Mouse (Mus musculus): ENCODE data around the gene Fxr1. TPM values are rescaled to one million over a fixed set of nuclear protein-coding genes. Genes with fewer than 3 reads are reported as not detected.
"Not testable (repeated sequence)": the region's sequence is repeated elsewhere in the genome, so short reads cannot be mapped to it uniquely, and the experiment has no call there.

The Fxr1 gene
- polyA plus RNA-seq, 1 experiment = 211 TPM

- Histone ChIP-seq H3K4me3 (ENCODE audit: control insufficient read depth, low read depth, low read length) (no peak overlapping the region), H3K27me3 (ENCODE audit: control insufficient read depth, insufficient read depth, low read length) (no peaks in the 10 kb centered on the region), H3K27ac (ENCODE audit: control insufficient read depth, insufficient read depth, low read depth, low read length) (no peak overlapping the region), H3K36me3 (ENCODE audit: control insufficient read depth, insufficient read depth, low read length) (no peaks in the 10 kb centered on the region), H3K4me1 (ENCODE audit: control insufficient read depth, insufficient read depth, low read length) (peaks cover 3% of the 10 kb centered on the region)
- no peak for TF ChIP-seq POLR2A (IDR thresholded peaks at IDR 0.05; ENCODE audit: control insufficient read depth, low read depth, low read length)
Observed at GRCm38 (mm10) chr3:33994127-33994488, 25.6 kb upstream of the Fxr1 start.

- H3K27ac ChIP-seq (ENCODE audit: control insufficient read depth, insufficient read depth, low read depth, low read length); H3K27me3 ChIP-seq (ENCODE audit: control insufficient read depth, insufficient read depth, low read length); H3K4me3 ChIP-seq (ENCODE audit: control insufficient read depth, low read depth, low read length); H3K36me3 ChIP-seq (ENCODE audit: control insufficient read depth, insufficient read depth, low read length); H3K4me1 ChIP-seq (ENCODE audit: control insufficient read depth, insufficient read depth, low read length): not testable (repeated sequence)
Observed at GRCm38 (mm10) chr3:34001691-34002090, 18.1 kb upstream of the Fxr1 start.

GRCm38 (mm10) chr3:34003860-34004259, 15.9 kb upstream of the Fxr1 start:
- H3K4me3 ChIP-seq (ENCODE audit: control insufficient read depth, low read depth, low read length) = no peak overlapping the region
- no peaks in the 10 kb centered on the region for H3K36me3 ChIP-seq (ENCODE audit: control insufficient read depth, insufficient read depth, low read length)
- H3K27ac ChIP-seq (ENCODE audit: control insufficient read depth, insufficient read depth, low read depth, low read length) = no peak overlapping the region
- H3K27me3 ChIP-seq (ENCODE audit: control insufficient read depth, insufficient read depth, low read length) = no peaks in the 10 kb centered on the region
- TF ChIP-seq CTCF (IDR thresholded peaks at IDR 0.05; ENCODE audit: control insufficient read depth, insufficient read depth, insufficient replicate concordance, low read depth, low read length) (no peak), POLR2A (IDR thresholded peaks at IDR 0.05; ENCODE audit: control insufficient read depth, low read depth, low read length) (no peak)
- H3K4me1 ChIP-seq (ENCODE audit: control insufficient read depth, insufficient read depth, low read length) = no peaks in the 10 kb centered on the region; the same call in 1 of the 2 replicates

- H3K36me3 ChIP-seq (ENCODE audit: control insufficient read depth, insufficient read depth, low read length) = no peaks in the 10 kb centered on the region
- no peak overlapping the region for H3K27ac ChIP-seq (ENCODE audit: control insufficient read depth, insufficient read depth, low read depth, low read length)
Observed at GRCm38 (mm10) chr3:34006301-34006700, 13.4 kb upstream of the Fxr1 start.

GRCm38 (mm10) chr3:34006824-34007223, 12.9 kb upstream of the Fxr1 start:
- TF ChIP-seq CTCF (IDR thresholded peaks at IDR 0.05; ENCODE audit: control insufficient read depth, insufficient read depth, insufficient replicate concordance, low read depth, low read length) = no peak
- no peak for TF ChIP-seq POLR2A (IDR thresholded peaks at IDR 0.05; ENCODE audit: control insufficient read depth, low read depth, low read length)
- Histone ChIP-seq H3K27me3 (ENCODE audit: control insufficient read depth, insufficient read depth, low read length) (no peaks in the 10 kb centered on the region), H3K27ac (ENCODE audit: control insufficient read depth, insufficient read depth, low read depth, low read length) (no peak overlapping the region), H3K36me3 (ENCODE audit: control insufficient read depth, insufficient read depth, low read length) (no peaks in the 10 kb centered on the region), H3K4me1 (ENCODE audit: control insufficient read depth, insufficient read depth, low read length) (no peaks in the 10 kb centered on the region; the same call in 1 of the 2 replicates), H3K4me3 (ENCODE audit: control insufficient read depth, low read depth, low read length) (no peak overlapping the region)

More at GRCm38 (mm10) chr3:34006301-34006700, 13.4 kb upstream of the Fxr1 start:
- Histone ChIP-seq H3K4me1 (ENCODE audit: control insufficient read depth, insufficient read depth, low read length) (no peaks in the 10 kb centered on the region; the same call in 1 of the 2 replicates), H3K4me3 (ENCODE audit: control insufficient read depth, low read depth, low read length) (no peak overlapping the region), H3K27me3 (ENCODE audit: control insufficient read depth, insufficient read depth, low read length) (no peaks in the 10 kb centered on the region)
- no peak for TF ChIP-seq POLR2A (IDR thresholded peaks at IDR 0.05; ENCODE audit: control insufficient read depth, low read depth, low read length)
- no peak for TF ChIP-seq CTCF (IDR thresholded peaks at IDR 0.05; ENCODE audit: control insufficient read depth, insufficient read depth, insufficient replicate concordance, low read depth, low read length)

- H3K27me3 ChIP-seq (ENCODE audit: control insufficient read depth, insufficient read depth, low read length) = no peaks in the 10 kb centered on the region
- H3K27ac ChIP-seq (ENCODE audit: control insufficient read depth, insufficient read depth, low read depth, low read length) = no peak overlapping the region
- TF ChIP-seq POLR2A (IDR thresholded peaks at IDR 0.05; ENCODE audit: control insufficient read depth, low read depth, low read length) = no peak
- TF ChIP-seq CTCF (IDR thresholded peaks at IDR 0.05; ENCODE audit: control insufficient read depth, insufficient read depth, insufficient replicate concordance, low read depth, low read length) = no peak
- H3K36me3 ChIP-seq (ENCODE audit: control insufficient read depth, insufficient read depth, low read length) = no peaks in the 10 kb centered on the region
- no peak overlapping the region for H3K4me3 ChIP-seq (ENCODE audit: control insufficient read depth, low read depth, low read length)
- H3K4me1 ChIP-seq (ENCODE audit: control insufficient read depth, insufficient read depth, low read length) = no peaks in the 10 kb centered on the region; the same call in 1 of the 2 replicates
Observed at GRCm38 (mm10) chr3:34007611-34008010, 12.1 kb upstream of the Fxr1 start.

- Histone ChIP-seq H3K4me1 (ENCODE audit: control insufficient read depth, insufficient read depth, low read length) (no peaks in the 10 kb centered on the region; the same call in 1 of the 2 replicates), H3K4me3 (ENCODE audit: control insufficient read depth, low read depth, low read length) (no peak overlapping the region), H3K36me3 (ENCODE audit: control insufficient read depth, insufficient read depth, low read length) (no peaks in the 10 kb centered on the region), H3K27me3 (ENCODE audit: control insufficient read depth, insufficient read depth, low read length) (no peaks in the 10 kb centered on the region), H3K27ac (ENCODE audit: control insufficient read depth, insufficient read depth, low read depth, low read length) (no peak overlapping the region)
- TF ChIP-seq POLR2A (IDR thresholded peaks at IDR 0.05; ENCODE audit: control insufficient read depth, low read depth, low read length) (no peak), CTCF (IDR thresholded peaks at IDR 0.05; ENCODE audit: control insufficient read depth, insufficient read depth, insufficient replicate concordance, low read depth, low read length) (no peak)
Observed at GRCm38 (mm10) chr3:34008191-34008590, 11.6 kb upstream of the Fxr1 start.

All from testis, adult 2 months (tissue).